Mouse (Mus musculus): Measurements from ENCODE around the gene Akr1b10.

DNA sequence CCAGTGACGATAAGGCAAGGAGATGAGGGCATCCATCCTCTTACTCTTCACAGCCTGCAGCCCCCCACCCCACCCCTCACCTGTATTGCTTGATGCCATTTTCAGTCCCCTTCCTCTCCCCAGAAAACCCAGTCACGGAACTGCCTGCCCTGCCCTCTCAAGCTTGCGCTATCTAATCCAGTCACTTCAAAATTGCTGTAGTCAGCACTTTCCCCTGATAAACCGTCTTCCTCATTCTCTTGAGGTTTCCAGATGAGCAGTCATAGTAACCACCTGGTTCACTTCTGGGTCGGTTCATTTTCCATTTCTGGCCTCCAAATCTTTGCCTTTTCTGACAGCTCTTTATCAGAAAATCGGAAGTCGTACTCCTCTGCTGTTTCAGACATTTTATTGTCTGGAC lies 10.2 kb upstream of the Akr1b10 start:
- TF ChIP-seq POLR2A (IDR thresholded peaks at IDR 0.05; ENCODE audit: borderline replicate concordance, control insufficient read depth, low read depth, low read length) (no peak), CTCF (IDR thresholded peaks at IDR 0.05; ENCODE audit: control insufficient read depth, insufficient read depth, low read length) (no peak)
